Mouse (Mus musculus) megakaryocyte, embryonic 14.5 days (primary cell): ENCODE results near the gene Wbp4.

Experiments used
- FLI1 ChIP-seq: IDR thresholded peaks from 2 replicates; pipeline ENCODE4 v1.6.1; 2012; ENCODE audit warnings: low read length, inconsistent platforms, mixed read lengths
- GATA1 ChIP-seq: IDR thresholded peaks from 3 replicates; pipeline ENCODE4 v1.6.1; 2012; ENCODE audit warnings: mixed read lengths, low read length, inconsistent platforms, borderline replicate concordance

DNA sequence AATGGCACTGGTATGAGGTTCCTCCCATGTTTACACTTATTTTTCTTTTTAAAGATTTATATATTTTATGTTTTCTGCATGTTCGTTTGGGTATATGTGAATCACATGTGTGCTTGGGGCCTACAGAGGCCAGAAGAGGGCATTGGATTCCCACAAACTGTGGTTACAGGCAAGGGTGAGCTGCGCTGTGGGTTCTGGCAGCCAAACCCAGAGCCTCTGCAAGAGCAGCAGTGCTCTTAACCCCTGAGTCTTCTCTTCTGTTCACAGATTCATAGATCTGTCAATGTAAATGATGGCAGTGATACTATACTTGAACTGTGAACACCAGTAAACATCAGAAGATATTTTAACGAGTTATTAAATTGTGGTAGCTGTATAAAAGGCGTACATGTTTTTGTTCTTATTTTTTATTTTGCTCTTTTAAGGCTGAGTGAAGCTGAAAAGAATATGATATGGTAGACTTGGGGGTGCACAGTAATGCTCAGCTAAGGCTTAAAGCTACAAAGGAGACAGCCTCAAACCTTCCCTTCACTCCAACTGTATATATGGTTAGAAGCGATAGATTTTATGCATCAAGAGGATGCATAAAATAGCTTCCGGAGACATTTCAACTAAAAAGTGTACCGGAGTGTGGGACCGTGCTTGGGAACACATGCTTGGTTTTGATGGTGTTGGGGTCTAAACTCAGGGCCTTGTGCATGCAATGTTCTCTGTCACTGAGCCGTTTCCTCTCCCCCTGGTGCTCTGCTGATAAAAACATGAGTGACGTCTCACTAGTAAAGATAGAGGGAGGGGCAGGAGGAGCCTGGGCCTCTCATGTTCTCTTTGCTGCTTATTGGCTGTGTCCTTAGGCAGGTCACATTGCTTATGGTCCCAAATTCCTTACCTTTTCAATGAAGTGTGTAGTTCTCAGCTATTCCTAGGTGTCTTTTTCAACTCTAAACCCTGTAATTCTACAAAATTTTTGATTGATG is 48.5 kb upstream of the Wbp4 start:
- peak; percentile 80 for TF ChIP-seq GATA1
- TF ChIP-seq FLI1: no peak
